Mouse (Mus musculus): ENCODE data around the gene 4932429P05Rik.

Gene 4932429P05Rik

DNA sequence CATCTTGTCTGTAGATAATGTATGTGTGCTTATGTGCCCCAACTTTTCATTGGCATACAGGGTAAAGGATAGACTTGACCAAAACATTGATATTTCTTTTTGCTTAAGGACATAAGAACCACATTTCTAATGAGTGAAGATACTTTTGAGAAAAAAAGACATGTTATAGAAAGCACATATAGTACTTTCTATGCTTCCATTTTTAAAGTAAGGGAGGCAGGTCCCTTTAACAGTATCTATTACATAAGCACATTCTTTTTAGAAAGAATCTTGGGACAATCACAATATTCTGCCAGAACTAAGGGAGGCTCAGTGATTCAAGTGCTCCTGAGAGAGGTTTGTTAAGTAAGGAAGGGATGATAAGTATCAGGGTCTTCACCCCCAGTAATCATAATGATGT, at the start of gene 4932429P05Rik:
Gene 4932429P05Rik, plus strand, starts transcription at position 301 of the 400 bp plus-strand sequence.
- no peak for DNase-seq (ENCODE audit: low read depth, low spot score)
